Mouse (Mus musculus) neural tube, embryonic 15.5 days (tissue): ENCODE results near the gene AW549877. TPM values are rescaled to one million over a fixed set of nuclear protein-coding genes. Genes with fewer than 3 reads are reported as not detected.

ENCODE experiments used
- ATAC-seq: fragments of 200-750 bp; cut with Nextera tagmentation; 2 replicates; pipeline ENCODE4 v1.8.0; 2017; ENCODE audit warnings: mild to moderate bottlenecking, moderate TSS enrichment, moderate library complexity; ENCODE audit not compliant: low FRiP score
- H3K27ac ChIP-seq: fragments of 300-500 bp; sonication (generic); replicated peaks from 2 replicates; pipeline ENCODE4 v1.5.1; 2015; ENCODE audit warnings: mild to moderate bottlenecking, inconsistent platforms
- H3K27me3 ChIP-seq: fragments of 300-500 bp; sonication (generic); replicated peaks from 2 replicates; pipeline ENCODE4 v1.6.1; 2015; ENCODE audit warnings: inconsistent platforms
- H3K36me3 ChIP-seq: fragments of 300-500 bp; sonication (generic); 2 replicates; pipeline ENCODE4 v1.6.1; 2015; ENCODE audit warnings: inconsistent platforms
- H3K4me1 ChIP-seq: fragments of 300-500 bp; sonication (generic); 2 replicates; pipeline ENCODE4 v1.6.1; 2015; ENCODE audit warnings: inconsistent platforms
- H3K4me2 ChIP-seq: fragments of 300-500 bp; sonication (generic); 2 replicates; pipeline ENCODE4 v1.6.1; 2015; ENCODE audit warnings: inconsistent platforms, mild to moderate bottlenecking, moderate library complexity
- H3K4me3 ChIP-seq: fragments of 300-500 bp; sonication (generic); replicated peaks from 2 replicates; pipeline ENCODE4 v1.5.1; 2015; ENCODE audit warnings: mild to moderate bottlenecking, inconsistent platforms
- H3K9ac ChIP-seq: fragments of 300-500 bp; sonication (generic); replicated peaks from 2 replicates; pipeline ENCODE4 v1.6.1; 2015; ENCODE audit warnings: mild to moderate bottlenecking, inconsistent platforms
- H3K9me3 ChIP-seq: fragments of 300-500 bp; sonication (generic); replicated peaks from 2 replicates; pipeline ENCODE4 v1.6.1; 2016; ENCODE audit warnings: inconsistent platforms
- WGBS: fragments of 180-500 bp; shearing (Covaris S2); methylation state at CpG from one replicate; pipeline ENCODE4 v1.1.7; 2015; ENCODE audit warnings: mixed read lengths; 5-methylcytosine and 5-hydroxymethylcytosine counted together
- polyA plus RNA-seq: library from polyadenylated mRNA; unstranded; fragments of >200 nt; fragmentation: Nextera tagmentation; extraction: Ambion mirVana; gene quantifications from 2 replicates; pipeline ENCODE4 v1.2.1, GENCODE M21; 2015

The AW549877 gene
- polyA plus RNA-seq, 1 experiment from 2014 or later = 34.4 TPM

- H3K27ac ChIP-seq = no peak overlapping the region
- no peaks in the 10 kb centered on the region for H3K36me3 ChIP-seq
- peaks cover 23% of the 10 kb centered on the region for H3K4me1 ChIP-seq
- no peak overlapping the region for H3K4me3 ChIP-seq
- 91% methylated on average over 13 of the region's 13 CpGs for WGBS
- no peak overlapping the region for H3K9ac ChIP-seq
- H3K27me3 ChIP-seq = no peaks in the 10 kb centered on the region
- ATAC-seq = no peak
- no peak overlapping the region for H3K4me2 ChIP-seq
- H3K9me3 ChIP-seq = no peaks in the 10 kb centered on the region
Measured at GRCm38 (mm10) chr15:4024726-4025507, 29.4 kb upstream of the AW549877 start.

- no peak overlapping the region for H3K4me2 ChIP-seq
- H3K4me1 ChIP-seq = peaks cover 21% of the 10 kb centered on the region
- no peaks in the 10 kb centered on the region for H3K36me3 ChIP-seq
- WGBS = 89% methylated on average over 2 of the region's 2 CpGs
- H3K27me3 ChIP-seq = no peaks in the 10 kb centered on the region
- no peak for ATAC-seq
- H3K9me3 ChIP-seq = no peaks in the 10 kb centered on the region
- H3K27ac ChIP-seq = no peak overlapping the region
- H3K9ac ChIP-seq = no peak overlapping the region
- no peak overlapping the region for H3K4me3 ChIP-seq
Measured at GRCm38 (mm10) chr15:4023747-4024146, 28.2 kb upstream of the AW549877 start.

- 56% methylated on average over 4 of the region's 4 CpGs for WGBS
- H3K27me3 ChIP-seq = no peaks in the 10 kb centered on the region
Measured at GRCm38 (mm10) chr15:4020711-4021110, 25.2 kb upstream of the AW549877 start.

GRCm38 (mm10) chr15:4013873-4014272 lies 18.3 kb upstream of the AW549877 start:
- no peak overlapping the region for H3K4me3 ChIP-seq
- H3K9me3 ChIP-seq = no peaks in the 10 kb centered on the region
- H3K4me2 ChIP-seq = no peak overlapping the region
- no peaks in the 10 kb centered on the region for H3K4me1 ChIP-seq
- 56% methylated on average over 2 of the region's 2 CpGs for WGBS
- no peak overlapping the region for H3K27ac ChIP-seq
- H3K27me3 ChIP-seq = no peaks in the 10 kb centered on the region
- ATAC-seq = no peak
- no peak overlapping the region for H3K9ac ChIP-seq
- H3K36me3 ChIP-seq = no peaks in the 10 kb centered on the region

More at GRCm38 (mm10) chr15:4020711-4021110, 25.2 kb upstream of the AW549877 start:
- Histone ChIP-seq H3K9me3 (no peaks in the 10 kb centered on the region), H3K4me2 (no peak overlapping the region), H3K27ac (no peak overlapping the region), H3K9ac (no peak overlapping the region), H3K36me3 (no peaks in the 10 kb centered on the region), H3K4me1 (peaks cover 5% of the 10 kb centered on the region), H3K4me3 (no peak overlapping the region)
- no peak for ATAC-seq

- Histone ChIP-seq H3K9me3 (peaks cover 8% of the 10 kb centered on the region; the same call in 1 of the 2 replicates), H3K4me3 (no peak overlapping the region), H3K27ac (no peak overlapping the region), H3K36me3 (no peaks in the 10 kb centered on the region), H3K27me3 (no peaks in the 10 kb centered on the region), H3K4me2 (no peak overlapping the region), H3K4me1 (no peaks in the 10 kb centered on the region), H3K9ac (no peak overlapping the region)
- WGBS = 86% methylated on average over 2 of the region's 2 CpGs
- no peak for ATAC-seq
Measured at GRCm38 (mm10) chr15:4000536-4000935, 5.0 kb upstream of the AW549877 start.

- peaks cover 5% of the 10 kb centered on the region; the same call in 1 of the 2 replicates for H3K4me1 ChIP-seq
- no peaks in the 10 kb centered on the region for H3K36me3 ChIP-seq
- no peak overlapping the region for H3K4me3 ChIP-seq
- H3K27ac ChIP-seq = no peak overlapping the region
- H3K9me3 ChIP-seq = no peaks in the 10 kb centered on the region
- no peak overlapping the region for H3K9ac ChIP-seq
- ATAC-seq = no peak
- no peak overlapping the region for H3K4me2 ChIP-seq
- whole genome bisulfite sequencing = 66% methylated on average over 2 of the region's 2 CpGs
- no peaks in the 10 kb centered on the region for H3K27me3 ChIP-seq
Measured at GRCm38 (mm10) chr15:3999144-3999543, 3.6 kb upstream of the AW549877 start.

- Histone ChIP-seq H3K4me2 (peak overlapping the region; percentile 77), H3K27me3 (no peaks in the 10 kb centered on the region), H3K27ac (peak overlapping the region; percentile 96), H3K4me3 (peak overlapping the region; percentile 93), H3K9me3 (no peaks in the 10 kb centered on the region), H3K9ac (peak overlapping the region; percentile 59), H3K4me1 (peaks cover 11% of the 10 kb centered on the region), H3K36me3 (peaks cover 7% of the 10 kb centered on the region)
- ATAC-seq = no peak
- WGBS = 22% methylated on average over 14 of the region's 14 CpGs
Measured at GRCm38 (mm10) chr15:3996267-3997010, 895 bp upstream of the AW549877 start.

GRCm38 (mm10) chr15:3994852-3995447 lies 594 bp downstream of the AW549877 start:
- no peaks in the 10 kb centered on the region for H3K9me3 ChIP-seq
- ATAC-seq = no peak
- H3K27ac ChIP-seq = peak overlapping the region; percentile 96
- H3K36me3 ChIP-seq = peaks cover 17% of the 10 kb centered on the region
- no peaks in the 10 kb centered on the region for H3K27me3 ChIP-seq
- H3K4me1 ChIP-seq = peaks cover 11% of the 10 kb centered on the region
- peak overlapping the region; percentile 77 for H3K4me2 ChIP-seq
- H3K9ac ChIP-seq = peak overlapping the region; percentile 89
- peak overlapping the region; percentile 93 for H3K4me3 ChIP-seq
- WGBS = 26% methylated on average over 14 of the region's 14 CpGs

GRCm38 (mm10) chr15:3987981-3988380 lies 7.6 kb downstream of the AW549877 start:
- Histone ChIP-seq H3K4me1 (no peaks in the 10 kb centered on the region), H3K4me2 (no peak overlapping the region), H3K27me3 (no peaks in the 10 kb centered on the region), H3K9me3 (no peaks in the 10 kb centered on the region), H3K27ac (no peak overlapping the region), H3K4me3 (no peak overlapping the region), H3K9ac (no peak overlapping the region), H3K36me3 (peaks cover 54% of the 10 kb centered on the region)
- WGBS = 68% methylated on average over 2 of the region's 2 CpGs
- ATAC-seq = no peak

GRCm38 (mm10) chr15:3984876-3985275 lies 10.7 kb downstream of the AW549877 start:
- peaks cover 40% of the 10 kb centered on the region for H3K36me3 ChIP-seq
- no peak overlapping the region for H3K27ac ChIP-seq
- no peak for ATAC-seq
- H3K4me3 ChIP-seq = no peak overlapping the region
- no peak overlapping the region for H3K9ac ChIP-seq
- no peak overlapping the region for H3K4me2 ChIP-seq
- WGBS = 79% methylated on average over 2 of the region's 2 CpGs
- no peaks in the 10 kb centered on the region for H3K27me3 ChIP-seq
- H3K4me1 ChIP-seq = peaks cover under 1% of the 10 kb centered on the region; the same call in 1 of the 2 replicates
- H3K9me3 ChIP-seq = no peaks in the 10 kb centered on the region

GRCm38 (mm10) chr15:3982732-3983131 lies 12.8 kb downstream of the AW549877 start:
- Histone ChIP-seq H3K9me3 (no peaks in the 10 kb centered on the region), H3K4me1 (peaks cover 5% of the 10 kb centered on the region; the same call in 1 of the 2 replicates), H3K36me3 (peaks cover 30% of the 10 kb centered on the region), H3K27ac (no peak overlapping the region), H3K27me3 (no peaks in the 10 kb centered on the region), H3K4me3 (no peak overlapping the region), H3K4me2 (no peak overlapping the region), H3K9ac (no peak overlapping the region)
- WGBS = 90% methylated on average over 5 of the region's 5 CpGs
- ATAC-seq = no peak
